Mouse (Mus musculus): ENCODE measurements around the gene Spns3. TPM values are rescaled to one million over a fixed set of nuclear protein-coding genes. Genes with fewer than 3 reads are reported as not detected.

Gene Spns3
- polyA plus RNA-seq, 1 experiment: 0.15 TPM

- TF ChIP-seq POLR2A (IDR thresholded peaks at IDR 0.05; ENCODE audit: insufficient read depth, low read length): no peak
- peak; percentile 68 for TF ChIP-seq CTCF (IDR thresholded peaks at IDR 0.05; ENCODE audit: low read depth, low read length)
- TF ChIP-seq EP300 (IDR thresholded peaks at IDR 0.05; ENCODE audit: insufficient read depth, low read depth, low read length): no peak
- Histone ChIP-seq H3K9me3 (replicated peaks; ENCODE audit: control insufficient read depth, insufficient read depth, low read length, poor library complexity, severe bottlenecking) (no peaks in the 10 kb centered on the region), H3K4me3 (ENCODE audit: low read depth, low read length) (no peak overlapping the region), H3K4me1 (ENCODE audit: control insufficient read depth, insufficient read depth, low read length) (peaks cover 6% of the 10 kb centered on the region), H3K27me3 (ENCODE audit: control insufficient read depth, insufficient read depth, low read length, poor library complexity, severe bottlenecking) (no peaks in the 10 kb centered on the region), H3K9ac (ENCODE audit: low read depth, poor library complexity, severe bottlenecking) (no peak overlapping the region), H3K36me3 (ENCODE audit: control insufficient read depth, insufficient read depth, low read length, poor library complexity, severe bottlenecking) (no peaks in the 10 kb centered on the region), H3K27ac (ENCODE audit: insufficient read depth, low read length) (no peak overlapping the region)
Observed at GRCm38 (mm10) chr11:72573819-72574218, 23.5 kb upstream of the Spns3 start.

GRCm38 (mm10) chr11:72570319-72570979 lies 20.1 kb upstream of the Spns3 start:
- Histone ChIP-seq H3K27me3 (ENCODE audit: control insufficient read depth, insufficient read depth, low read length, poor library complexity, severe bottlenecking) (no peaks in the 10 kb centered on the region), H3K36me3 (ENCODE audit: control insufficient read depth, insufficient read depth, low read length, poor library complexity, severe bottlenecking) (no peaks in the 10 kb centered on the region), H3K4me3 (ENCODE audit: low read depth, low read length) (peak overlapping the region; percentile 33; the same call in 1 of the 2 replicates), H3K4me1 (ENCODE audit: control insufficient read depth, insufficient read depth, low read length) (peaks cover 2% of the 10 kb centered on the region), H3K9ac (ENCODE audit: low read depth, poor library complexity, severe bottlenecking) (peak overlapping the region; percentile 47; the same call in 1 of the 2 replicates), H3K9me3 (replicated peaks; ENCODE audit: control insufficient read depth, insufficient read depth, low read length, poor library complexity, severe bottlenecking) (no peaks in the 10 kb centered on the region), H3K27ac (ENCODE audit: insufficient read depth, low read length) (no peak overlapping the region)
- TF ChIP-seq EP300 (IDR thresholded peaks at IDR 0.05; ENCODE audit: insufficient read depth, low read depth, low read length) (no peak), POLR2A (IDR thresholded peaks at IDR 0.05; ENCODE audit: insufficient read depth, low read length) (no peak), CTCF (IDR thresholded peaks at IDR 0.05; ENCODE audit: low read depth, low read length) (peak; percentile 59)

- H3K27ac ChIP-seq (ENCODE audit: insufficient read depth, low read length): peak overlapping the region; percentile 92
- H3K4me3 ChIP-seq (ENCODE audit: low read depth, low read length): no peak overlapping the region
Observed at GRCm38 (mm10) chr11:72569671-72570318, 19.5 kb upstream of the Spns3 start.

GRCm38 (mm10) chr11:72569051-72569450 lies 18.7 kb upstream of the Spns3 start:
- peak overlapping the region; percentile 92 for H3K27ac ChIP-seq (ENCODE audit: insufficient read depth, low read length)
- TF ChIP-seq POLR2A (IDR thresholded peaks at IDR 0.05; ENCODE audit: insufficient read depth, low read length): no peak
- no peak for TF ChIP-seq CTCF (IDR thresholded peaks at IDR 0.05; ENCODE audit: low read depth, low read length)
- TF ChIP-seq EP300 (IDR thresholded peaks at IDR 0.05; ENCODE audit: insufficient read depth, low read depth, low read length): no peak
- no peaks in the 10 kb centered on the region for H3K9me3 ChIP-seq (replicated peaks; ENCODE audit: control insufficient read depth, insufficient read depth, low read length, poor library complexity, severe bottlenecking)
- peaks cover 2% of the 10 kb centered on the region for H3K4me1 ChIP-seq (ENCODE audit: control insufficient read depth, insufficient read depth, low read length)
- peak overlapping the region; percentile 43 for H3K4me3 ChIP-seq (ENCODE audit: low read depth, low read length)
- H3K27me3 ChIP-seq (ENCODE audit: control insufficient read depth, insufficient read depth, low read length, poor library complexity, severe bottlenecking): no peaks in the 10 kb centered on the region
- H3K36me3 ChIP-seq (ENCODE audit: control insufficient read depth, insufficient read depth, low read length, poor library complexity, severe bottlenecking): no peaks in the 10 kb centered on the region
- no peak overlapping the region for H3K9ac ChIP-seq (ENCODE audit: low read depth, poor library complexity, severe bottlenecking)

More at GRCm38 (mm10) chr11:72569671-72570318, 19.5 kb upstream of the Spns3 start:
- no peaks in the 10 kb centered on the region for H3K27me3 ChIP-seq (ENCODE audit: control insufficient read depth, insufficient read depth, low read length, poor library complexity, severe bottlenecking)
- H3K4me1 ChIP-seq (ENCODE audit: control insufficient read depth, insufficient read depth, low read length): peaks cover 2% of the 10 kb centered on the region
- H3K36me3 ChIP-seq (ENCODE audit: control insufficient read depth, insufficient read depth, low read length, poor library complexity, severe bottlenecking): no peaks in the 10 kb centered on the region
- TF ChIP-seq POLR2A (IDR thresholded peaks at IDR 0.05; ENCODE audit: insufficient read depth, low read length) (no peak), EP300 (IDR thresholded peaks at IDR 0.05; ENCODE audit: insufficient read depth, low read depth, low read length) (no peak), CTCF (IDR thresholded peaks at IDR 0.05; ENCODE audit: low read depth, low read length) (no peak)
- H3K9me3 ChIP-seq (replicated peaks; ENCODE audit: control insufficient read depth, insufficient read depth, low read length, poor library complexity, severe bottlenecking): no peaks in the 10 kb centered on the region
- H3K9ac ChIP-seq (ENCODE audit: low read depth, poor library complexity, severe bottlenecking): no peak overlapping the region

GRCm38 (mm10) chr11:72566816-72567338 lies 16.6 kb upstream of the Spns3 start:
- TF ChIP-seq EP300 (IDR thresholded peaks at IDR 0.05; ENCODE audit: insufficient read depth, low read depth, low read length) (no peak), CTCF (IDR thresholded peaks at IDR 0.05; ENCODE audit: low read depth, low read length) (no peak), POLR2A (IDR thresholded peaks at IDR 0.05; ENCODE audit: insufficient read depth, low read length) (no peak)
- no peak overlapping the region for H3K4me3 ChIP-seq (ENCODE audit: low read depth, low read length)

GRCm38 (mm10) chr11:72566304-72566703 lies 16.0 kb upstream of the Spns3 start:
- H3K4me3 ChIP-seq (ENCODE audit: low read depth, low read length): no peak overlapping the region
- no peaks in the 10 kb centered on the region for H3K36me3 ChIP-seq (ENCODE audit: control insufficient read depth, insufficient read depth, low read length, poor library complexity, severe bottlenecking)
- no peak overlapping the region for H3K9ac ChIP-seq (ENCODE audit: low read depth, poor library complexity, severe bottlenecking)
- H3K27ac ChIP-seq (ENCODE audit: insufficient read depth, low read length): no peak overlapping the region
- H3K9me3 ChIP-seq (replicated peaks; ENCODE audit: control insufficient read depth, insufficient read depth, low read length, poor library complexity, severe bottlenecking): no peaks in the 10 kb centered on the region
- no peak for TF ChIP-seq EP300 (IDR thresholded peaks at IDR 0.05; ENCODE audit: insufficient read depth, low read depth, low read length)
- H3K4me1 ChIP-seq (ENCODE audit: control insufficient read depth, insufficient read depth, low read length): peaks cover 2% of the 10 kb centered on the region
- no peaks in the 10 kb centered on the region for H3K27me3 ChIP-seq (ENCODE audit: control insufficient read depth, insufficient read depth, low read length, poor library complexity, severe bottlenecking)

More at GRCm38 (mm10) chr11:72566816-72567338, 16.6 kb upstream of the Spns3 start:
- Histone ChIP-seq H3K4me1 (ENCODE audit: control insufficient read depth, insufficient read depth, low read length) (peaks cover 2% of the 10 kb centered on the region), H3K36me3 (ENCODE audit: control insufficient read depth, insufficient read depth, low read length, poor library complexity, severe bottlenecking) (no peaks in the 10 kb centered on the region), H3K27ac (ENCODE audit: insufficient read depth, low read length) (no peak overlapping the region), H3K27me3 (ENCODE audit: control insufficient read depth, insufficient read depth, low read length, poor library complexity, severe bottlenecking) (no peaks in the 10 kb centered on the region), H3K9ac (ENCODE audit: low read depth, poor library complexity, severe bottlenecking) (no peak overlapping the region), H3K9me3 (replicated peaks; ENCODE audit: control insufficient read depth, insufficient read depth, low read length, poor library complexity, severe bottlenecking) (no peaks in the 10 kb centered on the region)

Data from ES-Bruce4 (cell line).